Mouse (Mus musculus) stomach, postnatal 0 days (tissue): ENCODE measurements around the gene A830031A19Rik.

Experiments
- CTCF ChIP-seq: IDR thresholded peaks from 2 replicates; pipeline ENCODE4 v1.5.1; 2016; ENCODE audit warnings: antibody characterized with exemption, low read depth, mild to moderate bottlenecking, moderate library complexity
- EP300 ChIP-seq: optimal IDR thresholded peaks from 2 replicates; pipeline ENCODE3; 2016; ENCODE audit warnings: antibody characterized with exemption

DNA sequence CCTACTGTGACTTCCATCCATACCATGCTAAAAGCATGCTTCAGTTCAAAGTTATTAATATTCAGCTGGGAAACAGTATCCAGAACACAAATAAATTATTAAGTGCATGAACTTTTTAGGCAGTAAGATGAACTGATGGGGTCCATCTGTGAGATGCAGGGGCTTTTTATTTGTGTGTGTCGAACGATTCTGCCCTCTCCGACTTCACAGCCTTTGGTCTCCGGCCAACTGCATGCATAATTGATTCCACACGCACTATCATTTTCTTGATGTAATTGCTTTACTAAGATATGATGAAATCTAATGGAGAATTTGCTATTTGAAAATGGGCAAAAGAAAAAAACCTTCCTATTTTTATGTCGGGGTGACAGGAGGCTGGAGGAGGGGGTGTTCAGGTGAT lies 22.2 kb upstream of the A830031A19Rik start:
- no peak for TF ChIP-seq CTCF
- no peak for TF ChIP-seq EP300
